Mouse (Mus musculus) CH12.LX (cell line): ENCODE data around the gene 4930522H14Rik. TPM values are rescaled to one million over a fixed set of nuclear protein-coding genes. Genes with fewer than 3 reads are reported as not detected.

Experiments used
- DNase-seq: peaks from one replicate; pipeline ENCODE4 v3.0.0-alpha.2; 2013; ENCODE audit errors: extremely low read depth
- H3K27ac ChIP-seq: 2 replicates; pipeline ENCODE4 v1.5.1; 2012; ENCODE audit warnings: low read depth, mild to moderate bottlenecking, control low read depth, moderate library complexity; ENCODE audit not compliant: insufficient read depth
- H3K27me3 ChIP-seq: replicated peaks from 2 replicates; pipeline ENCODE3; 2012; ENCODE audit warnings: inconsistent platforms
- H3K36me3 ChIP-seq, 2 experiments: replicated peaks in 1 of 2; 2 replicates each; pipeline versions ENCODE3 to v1.6.1; 2012; ENCODE audit warnings: inconsistent platforms in 1 of 2, low read length in 1 of 2, mild to moderate bottlenecking in 1 of 2, mixed read lengths in 1 of 2, moderate library complexity in 1 of 2; ENCODE audit not compliant: control insufficient read depth in 1 of 2, insufficient read depth in 1 of 2
- H3K4me1 ChIP-seq, 2 experiments: 2 replicates each; pipeline ENCODE4 v1.6.1; 2012; ENCODE audit warnings: inconsistent platforms in 1 of 2, moderate library complexity in 1 of 2; ENCODE audit not compliant: insufficient read depth in 2 of 2, control insufficient read depth in 1 of 2
- H3K4me2 ChIP-seq: 2 replicates; pipeline ENCODE4 v1.6.1; 2012; ENCODE audit warnings: low read depth, mild to moderate bottlenecking, control low read depth; ENCODE audit not compliant: poor library complexity, insufficient read depth, severe bottlenecking
- H3K4me3 ChIP-seq, 3 experiments: fragments of 150-350 bp in 1 of 3; sonication (generic) in 1 of 3; replicated peaks in 1 of 3; 2 replicates each; pipeline versions ENCODE3 to v1.5.1; 2011 to 2012; ENCODE audit warnings: low read depth in 2 of 3, low read length in 2 of 3, mild to moderate bottlenecking in 2 of 3, moderate library complexity in 2 of 3, control low read depth in 1 of 3, improper control_type of control experiment in 1 of 3, inconsistent platforms in 1 of 3, mixed read lengths in 1 of 3; ENCODE audit not compliant: poor library complexity in 1 of 3
- H3K79me2 ChIP-seq: replicated peaks from 2 replicates; pipeline ENCODE4 v1.6.1; 2012; ENCODE audit warnings: mild to moderate bottlenecking, moderate library complexity; ENCODE audit not compliant: control insufficient read depth, poor library complexity, insufficient read depth, severe bottlenecking; ENCODE audit errors: extremely low read depth
- H3K9ac ChIP-seq: 2 replicates; pipeline ENCODE4 v1.6.1; 2012; ENCODE audit warnings: low read depth, mild to moderate bottlenecking, control low read depth, moderate library complexity; ENCODE audit not compliant: insufficient read depth
- H3K9me3 ChIP-seq: replicated peaks from 2 replicates; pipeline ENCODE3; 2012; ENCODE audit warnings: low read length, inconsistent platforms, mixed read lengths
- BHLHE40 ChIP-seq: IDR thresholded peaks from 2 replicates; pipeline ENCODE4 v1.6.1; 2011; ENCODE audit warnings: mild to moderate bottlenecking, low read depth, low read length, improper control_type of control experiment
- CTCF ChIP-seq, 2 experiments: IDR thresholded peaks in 1 of 2; conservative IDR thresholded peaks in 1 of 2; 2 replicates each; pipeline ENCODE4 v1.5.1; 2011 to 2012; ENCODE audit warnings: low read depth in 2 of 2, low read length in 2 of 2, improper control_type of control experiment in 1 of 2, inconsistent platforms in 1 of 2, mild to moderate bottlenecking in 1 of 2, moderate library complexity in 1 of 2
- ELF1 ChIP-seq: IDR thresholded peaks from 2 replicates; pipeline ENCODE4 v1.6.1; 2014; ENCODE audit warnings: low read depth, mild to moderate bottlenecking, inconsistent platforms, low read length, improper control_type of control experiment
- ETS1 ChIP-seq: conservative IDR thresholded peaks from 2 replicates; pipeline ENCODE4 v1.6.1; 2012; ENCODE audit warnings: low read depth, mild to moderate bottlenecking, inconsistent platforms, low read length, improper control_type of control experiment, moderate library complexity
- GABPA ChIP-seq: IDR thresholded peaks from 2 replicates; pipeline ENCODE4 v1.6.1; 2012; ENCODE audit warnings: low read depth, low read length, improper control_type of control experiment, inconsistent platforms; ENCODE audit not compliant: insufficient replicate concordance
- HCFC1 ChIP-seq: IDR thresholded peaks from 2 replicates; pipeline ENCODE4 v1.6.1; 2012; ENCODE audit warnings: low read depth, mild to moderate bottlenecking, inconsistent platforms, low read length, improper control_type of control experiment
- JUN ChIP-seq: IDR thresholded peaks from 2 replicates; pipeline ENCODE4 v1.6.1; 2011; ENCODE audit warnings: low read depth, mild to moderate bottlenecking, low read length, improper control_type of control experiment, moderate library complexity; ENCODE audit not compliant: insufficient read depth
- MXI1 ChIP-seq: IDR thresholded peaks from 2 replicates; pipeline ENCODE4 v1.6.1; 2011; ENCODE audit warnings: mild to moderate bottlenecking, low read depth, low read length, improper control_type of control experiment
- PAX5 ChIP-seq: IDR thresholded peaks from 2 replicates; pipeline ENCODE4 v1.6.1; 2012; ENCODE audit warnings: low read length, inconsistent platforms, mixed read lengths
- POLR2A ChIP-seq: IDR thresholded peaks from 2 replicates; pipeline ENCODE4 v1.6.1; 2011; ENCODE audit warnings: low read depth, mild to moderate bottlenecking, improper control_type of control experiment, low read length
- SMC3 ChIP-seq: IDR thresholded peaks from 2 replicates; pipeline ENCODE4 v1.6.1; 2011; ENCODE audit warnings: low read depth, low read length, improper control_type of control experiment
- TBP ChIP-seq: conservative IDR thresholded peaks from 2 replicates; pipeline ENCODE4 v1.6.1; 2011; ENCODE audit warnings: low read depth, low read length, improper control_type of control experiment
- UBTF ChIP-seq: IDR thresholded peaks from 2 replicates; pipeline ENCODE4 v1.6.1; 2012; ENCODE audit warnings: low read depth, mild to moderate bottlenecking, inconsistent platforms, low read length, improper control_type of control experiment, moderate library complexity
- ZC3H11A ChIP-seq: IDR thresholded peaks from 2 replicates; pipeline ENCODE4 v1.6.1; 2012; ENCODE audit warnings: low read depth, mild to moderate bottlenecking, inconsistent platforms, low read length, improper control_type of control experiment
- ZKSCAN1 ChIP-seq: IDR thresholded peaks from 2 replicates; pipeline ENCODE4 v1.6.1; 2012; ENCODE audit warnings: low read depth, inconsistent platforms, low read length, improper control_type of control experiment, borderline replicate concordance
- ZNF384 ChIP-seq: IDR thresholded peaks from 2 replicates; pipeline ENCODE4 v1.6.1; 2012; ENCODE audit warnings: low read depth, low read length, improper control_type of control experiment, inconsistent platforms
- dilution Hi-C: fragments of 300-500 bp; cut with MboI; formaldehyde crosslinking; loops from 2 replicates; pipeline ENCODE4 v1.14.3; 2020; ENCODE audit warnings: low sequenced_read_pairs; ENCODE audit not compliant: extremely low pct_unique_long_range_greater_than_20kb, extremely low pct_ligation_motif_present
- in situ Hi-C: fragments of 300-500 bp; cut with MboI; formaldehyde crosslinking; loops from 3 replicates; pipeline ENCODE4 v1.14.3; 2019; ENCODE audit warnings: low sequenced_read_pairs, low pct_ligation_motif_present, low pct_unique_long_range_greater_than_20kb, mixed read lengths
- polyA plus RNA-seq: library from polyadenylated mRNA; unstranded; fragments of >175 nt; gene quantifications from 2 replicates; pipeline ENCODE4 v1.2.1, GENCODE M21; 2012; ENCODE audit warnings: low read depth; ENCODE audit not compliant: insufficient read length
- total RNA-seq, 2 experiments: library from RNA; depleted of rRNA; stranded (reverse); fragments of 300-350 nt in 1 of 2; fragments of >200 nt in 1 of 2; gene quantifications; 2 replicates each; pipeline ENCODE4 v1.2.3; 2012 to 2014

Gene 4930522H14Rik
- total and polyA plus RNA-seq, 3 experiments, result not detected

GRCm38 (mm10) chr4:109568959-109569358, 37.9 kb upstream of the 4930522H14Rik start:
- no peaks in the 10 kb centered on the region for H3K27me3 ChIP-seq
- no peak overlapping the region for H3K4me3 ChIP-seq
- dilution Hi-C loops (no loop called here), in situ Hi-C loops (no loop called here)
- H3K79me2 ChIP-seq, result no peaks in the 10 kb centered on the region
- no peak overlapping the region for H3K4me2 ChIP-seq
- no peaks in the 10 kb centered on the region for H3K4me1 ChIP-seq
- H3K36me3 ChIP-seq, result no peaks in the 10 kb centered on the region
- no peak for TF ChIP-seq MXI1
- no peak for TF ChIP-seq GABPA
- no peak for TF ChIP-seq ZKSCAN1
- TF ChIP-seq ZC3H11A, result no peak
- TF ChIP-seq ETS1, result no peak
- no peak for TF ChIP-seq HCFC1
- TF ChIP-seq TBP, result no peak
- no peak for TF ChIP-seq CTCF (conservative IDR thresholded peaks at IDR 0.05 in 1 of 2, IDR thresholded peaks at IDR 0.05 in 1 of 2; ENCODE audit: low read depth in 2 of 2, low read length in 2 of 2)
- no peak for TF ChIP-seq ELF1
- TF ChIP-seq JUN, result no peak
- TF ChIP-seq SMC3, result no peak
- no peak for TF ChIP-seq ZNF384
- TF ChIP-seq UBTF, result no peak
- TF ChIP-seq POLR2A, result no peak
- no peak for TF ChIP-seq BHLHE40
- no peak for DNase-seq
- no peaks in the 10 kb centered on the region for H3K9me3 ChIP-seq
- H3K27ac ChIP-seq, result no peak overlapping the region
- no peak overlapping the region for H3K9ac ChIP-seq

- Histone ChIP-seq H3K36me3 (no peaks in the 10 kb centered on the region), H3K4me1 (no peaks in the 10 kb centered on the region), H3K9ac (no peak overlapping the region), H3K4me3 (no peak overlapping the region), H3K79me2 (no peaks in the 10 kb centered on the region), H3K27me3 (no peaks in the 10 kb centered on the region), H3K9me3 (peaks cover 2% of the 10 kb centered on the region), H3K27ac (no peak overlapping the region), H3K4me2 (no peak overlapping the region)
- no peak for DNase-seq
- TF ChIP-seq PAX5, result no peak
- in situ Hi-C loops, result no loop called here
- dilution Hi-C loops, result no loop called here
These were observed 33.6 kb upstream of the 4930522H14Rik start for GRCm38 (mm10) chr4:109564711-109565110.
